In genomic region chr13:74192613-74193012, GRCm38 (mm10) we compare ENCODE assay signal across 10 mouse cellular contexts. TPM values are rescaled to one million over a fixed set of nuclear protein-coding genes. Genes with fewer than 3 reads are reported as not detected.
DNase-seq lines count a peak whose midpoint lies in the region; ATAC-seq and TF ChIP-seq lines count a peak whose summit lies in the region.
"Had no signal": no experiment of that assay in that cellular context is flagged by ENCODE, and none has a peak within 500 bp of the region (broad histone marks: within the 10 kb centered on the region; RNA-seq: fewer than 3 reads in every experiment).

No protein-coding gene starts in this region.

- intact Hi-C loops in heart, postnatal 36 days (cut with DNase I), result loop anchor here (2.0 kb wide), 1 partner anchor 108 kb away; no protein-coding TSS in a partner anchor

- no peak overlapping the region for H3K27ac ChIP-seq in kidney, embryonic 14.5 days (ENCODE audit: low read depth, low read length)
- no peak overlapping the region for H3K27ac ChIP-seq in MEL (ENCODE audit: control insufficient read depth, low read depth, low read length)
- H3K27ac ChIP-seq in hindbrain, postnatal 0 days, result no peak overlapping the region
- H3K27ac ChIP-seq: embryonic facial prominence, embryonic 12.5 days; macrophage had no signal

- 82% methylated on average over 6 of the region's 6 CpGs for WGBS in kidney, embryonic 14.5 days
- WGBS in hindbrain, postnatal 0 days, result 82% methylated on average over 6 of the region's 6 CpGs

- H3K4me2 ChIP-seq in kidney, embryonic 14.5 days (replicated peaks; ENCODE audit: low read depth, low read length), result no peak overlapping the region
- no peak overlapping the region for H3K4me2 ChIP-seq in hindbrain, postnatal 0 days (ENCODE audit: low read depth, low read length)
- H3K4me2 ChIP-seq: embryonic facial prominence, embryonic 12.5 days had no signal

- TF ChIP-seq POLR2A in MEL (IDR thresholded peaks at IDR 0.05; ENCODE audit: control insufficient read depth in 1 of 2, insufficient read depth in 1 of 2, low read depth in 1 of 2, low read length in 2 of 2, poor library complexity in 1 of 2), result no peak

- H3K9ac ChIP-seq in kidney, embryonic 14.5 days (ENCODE audit: low read depth, low read length), result no peak overlapping the region
- H3K9ac ChIP-seq in MEL (ENCODE audit: control insufficient read depth, low read depth, low read length, poor library complexity, severe bottlenecking), result no peak overlapping the region
- H3K9ac ChIP-seq in hindbrain, postnatal 0 days (replicated peaks; ENCODE audit: low read length), result no peak overlapping the region
- H3K9ac ChIP-seq: embryonic facial prominence, embryonic 12.5 days had no signal

- H3K79me2 ChIP-seq in MEL (ENCODE audit: control insufficient read depth, insufficient read depth, low read length, poor library complexity), result no peaks in the 10 kb centered on the region

- H3K27me3 ChIP-seq in kidney, embryonic 14.5 days (ENCODE audit: control insufficient read depth, insufficient read depth, low read length), result no peaks in the 10 kb centered on the region
- H3K27me3 ChIP-seq in MEL (ENCODE audit: control insufficient read depth in 1 of 2, insufficient read depth in 2 of 2, low read length in 2 of 2), result no peaks in the 10 kb centered on the region
- H3K27me3 ChIP-seq in hindbrain, postnatal 0 days (ENCODE audit: insufficient read depth, low read length), result no peaks in the 10 kb centered on the region
- H3K27me3 ChIP-seq: embryonic facial prominence, embryonic 12.5 days had no signal

- no peak for ATAC-seq in CD4-positive, CD25-positive, alpha-beta regulatory T cell, adult 4 months
- no peak for ATAC-seq in kidney, embryonic 14.5 days (ENCODE audit: low FRiP score, low TSS enrichment)
- peak; percentile 74 for ATAC-seq in hindbrain, postnatal 0 days

- no peak for TF ChIP-seq EP300 in MEL (IDR thresholded peaks at IDR 0.05; ENCODE audit: low read depth in 1 of 2, low read length in 2 of 2)

- DNase-seq in CD4-positive, CD25-positive, alpha-beta regulatory T cell, adult 2 months (ENCODE audit: low read depth, low spot score), result peak; percentile 35
- DNase-seq in kidney, postnatal 10 days, result peak; percentile 20
- DNase-seq in MEL (ENCODE audit: low read depth, low spot score), result peak; percentile 21
- DNase-seq in hindbrain, postnatal 0 days (ENCODE audit: low spot score), result peak; percentile 71
- DNase-seq in heart, postnatal 36 days, result no peak
- DNase-seq in layer of hippocampus, postnatal 10 days (ENCODE audit: low spot score in 2 of 2), result no peak

- H3K4me3 ChIP-seq in kidney, embryonic 14.5 days (ENCODE audit: low read length), result no peak overlapping the region
- no peak overlapping the region for H3K4me3 ChIP-seq in MEL (ENCODE audit: control insufficient read depth in 1 of 2, insufficient read depth in 1 of 2, low read depth in 2 of 2, low read length in 2 of 2)
- H3K4me3 ChIP-seq in hindbrain, postnatal 0 days (ENCODE audit: low read length), result no peak overlapping the region
- H3K4me3 ChIP-seq: embryonic facial prominence, embryonic 12.5 days had no signal

- TF ChIP-seq RAD21 in MEL (IDR thresholded peaks at IDR 0.05; ENCODE audit: low read depth, low read length), result peak; percentile 32

- peak in 1 of 3 experiments; percentile 36; a peak in 2 of 6 replicates for TF ChIP-seq CTCF in MEL (IDR thresholded peaks at IDR 0.05 in 2 of 3, conservative IDR thresholded peaks at IDR 0.05 in 1 of 3; ENCODE audit: control insufficient read depth in 1 of 3, insufficient read depth in 1 of 3, low read depth in 2 of 3, low read length in 3 of 3, poor library complexity in 1 of 3, severe bottlenecking in 1 of 3)
- TF ChIP-seq CTCF in hindbrain, postnatal 0 days (IDR thresholded peaks at IDR 0.05; ENCODE audit: low read depth), result peak; percentile 69

- no peaks in the 10 kb centered on the region for H3K4me1 ChIP-seq in kidney, embryonic 14.5 days (ENCODE audit: control insufficient read depth, insufficient read depth, low read length)
- no peaks in the 10 kb centered on the region for H3K4me1 ChIP-seq in MEL (ENCODE audit: control insufficient read depth in 1 of 2, insufficient read depth in 2 of 2, low read length in 2 of 2)
- no peaks in the 10 kb centered on the region for H3K4me1 ChIP-seq in hindbrain, postnatal 0 days (ENCODE audit: insufficient read depth, low read length)
- H3K4me1 ChIP-seq: embryonic facial prominence, embryonic 12.5 days had no signal

- no peaks in the 10 kb centered on the region for H3K9me3 ChIP-seq in kidney, embryonic 14.5 days (ENCODE audit: control insufficient read depth, low read length)
- no peaks in the 10 kb centered on the region for H3K9me3 ChIP-seq in MEL (replicated peaks; ENCODE audit: insufficient read depth, low read length)
- no peaks in the 10 kb centered on the region for H3K9me3 ChIP-seq in hindbrain, postnatal 0 days (ENCODE audit: low read length)
- H3K9me3 ChIP-seq: embryonic facial prominence, embryonic 12.5 days had no signal

- H3K36me3 ChIP-seq in kidney, embryonic 14.5 days (ENCODE audit: control insufficient read depth, insufficient read depth, low read length), result peaks cover 55% of the 10 kb centered on the region
- H3K36me3 ChIP-seq in MEL (ENCODE audit: control insufficient read depth in 1 of 2, insufficient read depth in 2 of 2, low read length in 2 of 2), result peaks cover 0 to 7% of the 10 kb centered on the region in 2 experiments; a peak in 2 of 4 replicates
- H3K36me3 ChIP-seq in hindbrain, postnatal 0 days (ENCODE audit: insufficient read depth, low read length), result peaks cover 35% of the 10 kb centered on the region; the same call in 1 of the 2 replicates

TF ChIP-seq in MEL, 35 proteins besides CTCF, POLR2A, EP300 and RAD21:
- TF ChIP-seq SMC3 (IDR thresholded peaks at IDR 0.05; ENCODE audit: low read depth, low read length) (peak; percentile 17), MYB (IDR thresholded peaks at IDR 0.05; ENCODE audit: low read depth, low read length) (no peak), TCF12 (IDR thresholded peaks at IDR 0.05; ENCODE audit: low read depth, low read length) (no peak)
TF ChIP-seq in MEL: peak in this region for 1.

RNA-seq across cellular contexts. Expression of gene Exoc3, which starts 15.9 kb away (rescaled TPM):
- polyA plus RNA-seq in CD4-positive, CD25-positive, alpha-beta regulatory T cell, adult 4 months (2017; shearing (Covaris generic)), result 10 to 100 TPM; 76.7 to 77.9 TPM
- polyA plus RNA-seq in kidney, embryonic 14.5 days (2014; fragmentation: Nextera tagmentation; extraction: Ambion mirVana), result 65.8 and 83.2 TPM in 2 replicates
- 23.3 and 24.2 TPM in 2 replicates for total RNA-seq in MEL (2012; rRNA removed)
- polyA plus RNA-seq in MEL (2012; ENCODE audit: insufficient read depth in 1 of 2, insufficient read length in 2 of 2, low read depth in 1 of 2, low replicate concordance in 2 of 2, missing spikeins in 1 of 2), result 100 to 1,000 TPM in 1 of 2 experiments, 10 to 100 TPM in 1; 35.4 to 145 TPM
- 79.5 and 110 TPM in 2 replicates for total RNA-seq in hindbrain, postnatal 0 days (2014; rRNA removed)
- 110 and 111 TPM in 2 replicates for polyA plus RNA-seq in hindbrain, postnatal 0 days (2015; fragmentation: Nextera tagmentation; extraction: Ambion mirVana)
- 10 to 100 TPM; 45.6 to 46.3 TPM for total RNA-seq in heart, postnatal 36 days (2021)
- total RNA-seq in layer of hippocampus, postnatal 10 days (2021), result 10 to 100 TPM; 75.1 to 85.6 TPM

Comparison
In these comparisons a context has a peak if more than half of its experiments do, and no peak if none do; other contexts are left out.
1. DNase-seq: peak in CD4-positive, CD25-positive, alpha-beta regulatory T cell, adult 2 months (single experiment), kidney, postnatal 10 days (single experiment), MEL (single experiment) and hindbrain, postnatal 0 days (single experiment); none in heart, postnatal 36 days (0 of 2) and layer of hippocampus, postnatal 10 days (0 of 2).